Mouse (Mus musculus) thymus, postnatal 4 days (tissue): ENCODE measurements at regions not wholly inside any gene's neighbourhood (a gene's known extent, or its start where the extent isn't known, plus 50 kb on each side); places are given as distances from the start of the nearest gene placed in this dataset.

Source experiments
- DNase-seq: peaks from one replicate; pipeline ENCODE4 v3.0.0; 2021

GRCm38 (mm10) chr16:24089840-24090762 lies 101.4 kb upstream of the Bcl6 start:
- peak; percentile 7 for DNase-seq

GRCm38 (mm10) chr16:24083966-24084365 lies 95.3 kb upstream of the Bcl6 start:
- peak; percentile 4 for DNase-seq

- DNase-seq: peak; percentile 3
Observed at GRCm38 (mm10) chr16:24080471-24080870, 91.8 kb upstream of the Bcl6 start.

- DNase-seq: peak; percentile 0
Observed at GRCm38 (mm10) chr16:24078622-24079021, 90.0 kb upstream of the Bcl6 start.

- DNase-seq: no peak
Observed at GRCm38 (mm10) chr16:24077428-24077827, 88.8 kb upstream of the Bcl6 start.

GRCm38 (mm10) chr16:24076799-24077136 lies 88.1 kb upstream of the Bcl6 start:
- DNase-seq: no peak

GRCm38 (mm10) chr16:24076109-24076798 lies 87.6 kb upstream of the Bcl6 start:
- DNase-seq: no peak

- no peak for DNase-seq
Observed at GRCm38 (mm10) chr16:24073613-24074244, 85.1 kb upstream of the Bcl6 start.

GRCm38 (mm10) chr16:24073065-24073464 lies 84.4 kb upstream of the Bcl6 start:
- peak; percentile 69 for DNase-seq

- DNase-seq: no peak
Observed at GRCm38 (mm10) chr16:24069411-24069810, 80.8 kb upstream of the Bcl6 start.

GRCm38 (mm10) chr16:24068250-24068813 lies 79.7 kb upstream of the Bcl6 start:
- DNase-seq: no peak

- no peak for DNase-seq
Observed at GRCm38 (mm10) chr16:24062314-24062713, 73.7 kb upstream of the Bcl6 start.

GRCm38 (mm10) chr16:24061496-24061895 lies 72.8 kb upstream of the Bcl6 start:
- no peak for DNase-seq

GRCm38 (mm10) chr16:24059090-24059600 lies 70.5 kb upstream of the Bcl6 start:
- no peak for DNase-seq

- peak; percentile 38 for DNase-seq
Observed at GRCm38 (mm10) chr16:24056885-24057531, 68.4 kb upstream of the Bcl6 start.

GRCm38 (mm10) chr16:24056123-24056884 lies 67.7 kb upstream of the Bcl6 start:
- no peak for DNase-seq

GRCm38 (mm10) chr16:24054293-24054692 lies 65.6 kb upstream of the Bcl6 start:
- no peak for DNase-seq

- DNase-seq: no peak
Observed at GRCm38 (mm10) chr16:24053403-24053802, 64.8 kb upstream of the Bcl6 start.

GRCm38 (mm10) chr16:24050856-24051640 lies 62.4 kb upstream of the Bcl6 start:
- DNase-seq: peak; percentile 31

GRCm38 (mm10) chr16:24043779-24044178 lies 55.1 kb upstream of the Bcl6 start:
- DNase-seq: no peak

- DNase-seq: no peak
Observed at GRCm38 (mm10) chr16:24042977-24043376, 54.3 kb upstream of the Bcl6 start.
